ENCODE assay signal across 9 mouse cellular contexts in genomic region chr19:43616415-43616861, GRCm38 (mm10). TPM values are rescaled to one million over a fixed set of nuclear protein-coding genes. Genes with fewer than 3 reads are reported as not detected.
DNase-seq lines count a peak whose midpoint lies in the region; ATAC-seq and TF ChIP-seq lines count a peak whose summit lies in the region.
"Had no signal": no experiment of that assay in that cellular context is flagged by ENCODE, and none has a peak within 500 bp of the region (broad histone marks: within the 10 kb centered on the region; RNA-seq: fewer than 3 reads in every experiment).

No protein-coding gene starts in this region.

- H3K4me3 ChIP-seq in hindbrain, embryonic 12.5 days, result peak overlapping the region; percentile 22
- peak overlapping the region; percentile 8 for H3K4me3 ChIP-seq in myocyte

- H3K27me3 ChIP-seq in hindbrain, embryonic 12.5 days, result peaks cover 99% of the 10 kb centered on the region
- H3K27me3 ChIP-seq in myocyte (ENCODE audit: control insufficient read depth, insufficient read depth, insufficient read length), result peaks cover 66% of the 10 kb centered on the region

- H3K9me3 ChIP-seq in hindbrain, embryonic 12.5 days (replicated peaks), result no peaks in the 10 kb centered on the region

- H3K79me2 ChIP-seq in myocyte (ENCODE audit: control insufficient read depth, insufficient read depth), result no peaks in the 10 kb centered on the region

- peak; percentile 84 for ATAC-seq in hindbrain, embryonic 12.5 days (ENCODE audit: low FRiP score)
- ATAC-seq in CD4-positive, CD25-positive, alpha-beta regulatory T cell, adult 4 months, result no peak

- peaks cover 40% of the 10 kb centered on the region for H3K4me1 ChIP-seq in hindbrain, embryonic 12.5 days

- TF ChIP-seq POLR2A in myocyte (IDR thresholded peaks at IDR 0.05; ENCODE audit: insufficient read length, low read depth), result no peak

- H3K4me2 ChIP-seq in hindbrain, embryonic 12.5 days (replicated peaks), result peak overlapping the region; percentile 54
- H3K4me2 ChIP-seq in myocyte (ENCODE audit: low read depth), result peak overlapping the region; percentile 73

- H3ac ChIP-seq in myocyte (ENCODE audit: control insufficient read depth, insufficient read length), result no peak overlapping the region

- WGBS in hindbrain, embryonic 12.5 days, result under 1% methylated on average over 35 of the region's 35 CpGs

- H3K9ac ChIP-seq in hindbrain, embryonic 12.5 days, result peak overlapping the region; percentile 20

- H3K36me3 ChIP-seq in hindbrain, embryonic 12.5 days, result no peaks in the 10 kb centered on the region
- no peaks in the 10 kb centered on the region for H3K36me3 ChIP-seq in myocyte (ENCODE audit: control insufficient read depth, insufficient read depth)

- DNase-seq in kidney, postnatal 4 days, result peak; percentile 39 to 51
- DNase-seq in kidney, postnatal 14 days, result no peak
- DNase-seq in embryo, embryonic 10.5 days (ENCODE audit: low spot score), result peak; percentile 80
- no peak for DNase-seq in thymus, postnatal 36 days
- no peak for DNase-seq in left cerebral cortex, adult 8-10 months (ENCODE audit: low spot score in 2 of 2)

- H3K27ac ChIP-seq in hindbrain, embryonic 12.5 days, result no peak overlapping the region

TF ChIP-seq in myocyte, 11 proteins besides CTCF, POLR2A, EP300 and RAD21:
- TF ChIP-seq MAX (IDR thresholded peaks at IDR 0.05; ENCODE audit: low read depth) (no peak), MYOD1 (IDR thresholded peaks at IDR 0.05; ENCODE audit: control insufficient read depth in 1 of 3, insufficient read length in 2 of 3, low read depth in 2 of 3) (no peak), POLR2AphosphoS2 (IDR thresholded peaks at IDR 0.05; ENCODE audit: insufficient read length, low read depth) (no peak), MYOG (IDR thresholded peaks at IDR 0.05; ENCODE audit: control insufficient read depth in 1 of 3, insufficient read depth in 1 of 3, insufficient read length in 2 of 3, low read depth in 2 of 3) (no peak), REST (IDR thresholded peaks at IDR 0.05; ENCODE audit: insufficient read depth, insufficient read length) (no peak), CEBPB (IDR thresholded peaks at IDR 0.05; ENCODE audit: insufficient read depth, poor library complexity, severe bottlenecking) (no peak), USF1 (IDR thresholded peaks at IDR 0.05; ENCODE audit: low read depth) (no peak), SRF (IDR thresholded peaks at IDR 0.05; ENCODE audit: control insufficient read depth, insufficient read length, low read depth) (no peak), E2F4 (IDR thresholded peaks at IDR 0.05; ENCODE audit: insufficient read depth) (no peak), TCF12 (IDR thresholded peaks at IDR 0.05; ENCODE audit: insufficient read depth, poor library complexity, severe bottlenecking) (no peak), TCF3 (IDR thresholded peaks at IDR 0.05; ENCODE audit: insufficient read length, low read depth) (no peak)

RNA-seq across cellular contexts. Expression of gene Nkx2-3, which starts 4.3 kb away (rescaled TPM):
- 0.21 and 0.22 TPM in 2 replicates for polyA plus RNA-seq in hindbrain, embryonic 12.5 days (2016; fragmentation: Nextera tagmentation; extraction: Ambion mirVana)
- polyA plus RNA-seq in myocyte (2012; fragmentation: generic; extraction: Trizol), result not detected
- not detected for total RNA-seq in left cerebral cortex, adult 8-10 months (2022)
- polyA plus RNA-seq in CD4-positive, CD25-positive, alpha-beta regulatory T cell, adult 4 months (2017; shearing (Covaris generic)), result not detected
- total RNA-seq: gastrocnemius, postnatal 4 days had no signal

RNA-seq across cellular contexts. Expression of gene Slc25a28, which starts 58.2 kb away (rescaled TPM):
- polyA plus RNA-seq in hindbrain, embryonic 12.5 days (2016; fragmentation: Nextera tagmentation; extraction: Ambion mirVana), result 17.0 and 17.4 TPM in 2 replicates
- 25.5 TPM for polyA plus RNA-seq in myocyte (2012; fragmentation: generic; extraction: Trizol)
- 10 to 100 TPM; 44.9 to 53.6 (median 48.0) TPM for total RNA-seq in left cerebral cortex, adult 8-10 months (2022)
- 10 to 100 TPM in 1 of 2 experiments, 1 to 10 TPM in 1; 9.8 to 12.6 TPM for polyA plus RNA-seq in CD4-positive, CD25-positive, alpha-beta regulatory T cell, adult 4 months (2017; shearing (Covaris generic))

Comparison
In these comparisons a context has a peak if more than half of its experiments do, and no peak if none do; other contexts are left out.
1. DNase-seq: peak in kidney, postnatal 4 days (2 of 2) and embryo, embryonic 10.5 days (single experiment); none in kidney, postnatal 14 days (single experiment), thymus, postnatal 36 days (0 of 2) and left cerebral cortex, adult 8-10 months (0 of 2).